Mouse (Mus musculus): Measurements from ENCODE around the gene Car11.
A peak's percentile ranks its signal among the peaks of the same experiment; 100 is the strongest.

The Car11 gene

DNA sequence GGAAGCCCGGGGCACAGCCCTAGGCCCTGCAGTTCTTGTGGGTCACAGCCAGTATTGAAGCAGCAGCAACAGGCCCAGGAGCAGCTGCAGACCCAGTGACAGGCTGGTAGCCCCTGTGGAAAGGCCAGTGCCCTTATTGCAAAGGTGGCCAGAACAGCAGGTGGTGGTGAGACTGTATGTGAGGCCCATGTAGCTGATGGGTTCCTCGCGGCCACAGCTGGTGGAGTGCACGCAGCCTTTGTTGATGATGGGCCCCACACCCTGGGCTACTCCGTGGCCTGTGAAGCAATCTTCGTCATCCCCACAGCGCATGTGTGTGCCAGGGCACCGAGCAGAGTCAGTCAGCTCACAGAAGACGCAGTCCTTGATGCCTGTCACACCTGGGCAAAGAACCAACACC lies 25.5 kb downstream of the Car11 start:
- DNase-seq, result no peak

DNA sequence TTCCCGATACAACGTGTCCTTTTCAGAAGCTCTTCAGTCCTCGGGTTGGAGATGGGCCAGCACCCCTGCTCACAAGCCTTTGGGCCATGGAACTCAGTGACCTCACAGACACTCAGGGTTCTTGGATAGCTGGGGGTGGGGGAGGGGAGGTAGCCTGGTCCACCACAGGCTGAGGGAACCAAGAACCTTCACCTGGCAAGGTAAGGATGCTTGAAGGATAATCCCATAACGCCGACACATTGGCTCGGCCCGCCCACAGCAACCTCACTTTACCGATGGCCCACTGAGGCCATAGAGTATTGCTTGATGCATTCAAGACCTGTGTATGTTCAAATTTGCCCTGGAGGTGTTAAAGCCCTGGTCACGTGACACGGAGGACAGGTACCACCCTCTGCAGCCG lies 26.1 kb downstream of the Car11 start, which contains the start of gene Spaca4:
Gene Spaca4, minus strand, starts transcription at position 101 of the 400 bp plus-strand sequence.
- no peak for DNase-seq

DNA sequence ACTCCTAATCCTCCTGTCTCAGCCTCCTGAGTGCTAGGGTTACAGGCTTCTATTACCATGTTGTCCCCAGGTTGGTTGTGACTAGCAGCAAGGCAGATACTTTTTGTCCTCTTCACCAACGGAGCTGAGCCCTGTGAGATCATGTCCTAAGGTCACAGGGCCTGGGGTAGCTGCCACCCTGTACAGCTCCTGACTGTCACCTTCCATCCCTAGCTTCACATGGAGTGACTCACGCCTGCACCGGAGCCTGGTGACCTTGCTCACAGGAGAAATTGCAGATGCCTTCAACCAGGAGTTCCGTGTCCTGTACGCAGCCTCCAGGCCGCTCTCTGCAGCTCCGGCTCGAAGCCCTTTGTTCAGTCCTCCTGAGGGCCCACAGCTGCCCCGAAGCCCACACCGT lies 26.8 kb downstream of the Car11 start:
- no peak for DNase-seq

DNA sequence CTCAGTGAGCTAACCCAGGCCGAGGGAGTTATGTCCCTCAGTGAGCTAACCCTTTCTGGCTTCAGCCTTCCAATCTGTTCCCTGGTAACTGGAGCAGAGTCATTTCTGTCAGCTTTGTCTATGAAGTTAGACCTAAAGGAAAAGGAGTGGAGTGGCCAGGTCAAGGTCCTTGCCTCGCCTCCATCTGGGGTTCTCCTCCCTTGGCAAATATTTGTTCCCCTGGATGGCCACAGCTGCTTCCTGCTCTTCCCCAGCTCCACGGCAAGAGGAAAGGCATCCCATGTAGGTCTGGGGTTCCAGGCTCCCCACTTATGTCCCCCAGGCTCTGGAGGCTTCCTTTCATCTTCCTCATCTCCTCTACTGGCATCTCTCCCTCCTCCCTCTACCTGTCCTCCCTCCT lies 28.0 kb downstream of the Car11 start:
- no peak for DNase-seq

DNA sequence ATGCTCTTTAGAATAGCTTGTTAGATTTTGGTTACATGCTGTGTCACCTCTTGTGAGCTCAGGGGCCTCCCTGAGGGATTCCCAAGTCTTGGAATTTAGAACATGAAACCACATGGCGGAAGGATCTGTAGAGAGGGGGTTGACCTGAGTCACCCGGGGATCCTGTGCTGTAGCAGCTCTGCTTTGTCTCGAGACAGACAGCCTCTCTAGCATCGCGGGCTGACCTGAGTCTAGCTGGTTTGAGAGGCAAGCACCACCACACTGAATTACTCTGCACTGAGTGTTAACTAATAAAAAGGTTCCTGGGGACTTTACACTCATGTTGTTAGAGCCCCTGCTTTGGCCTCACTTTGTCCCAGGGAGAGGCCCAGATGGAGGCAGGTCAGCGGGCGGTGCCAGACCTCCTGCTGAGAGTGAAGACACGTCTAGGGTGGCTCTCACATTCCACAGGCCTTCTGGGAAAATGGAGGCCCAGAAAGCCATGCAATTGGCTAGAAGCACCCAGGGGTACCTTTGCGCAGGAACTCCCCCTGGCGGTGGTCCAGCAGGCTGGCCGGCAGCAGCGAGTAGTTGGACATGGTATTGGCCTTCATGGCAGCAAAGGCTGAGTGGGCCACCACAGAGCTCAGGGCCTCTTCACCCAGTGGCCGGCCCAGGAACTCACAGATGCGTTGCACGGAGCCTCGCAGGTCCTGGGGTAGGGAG lies 31.2 kb downstream of the Car11 start:
- no peak for DNase-seq

DNA sequence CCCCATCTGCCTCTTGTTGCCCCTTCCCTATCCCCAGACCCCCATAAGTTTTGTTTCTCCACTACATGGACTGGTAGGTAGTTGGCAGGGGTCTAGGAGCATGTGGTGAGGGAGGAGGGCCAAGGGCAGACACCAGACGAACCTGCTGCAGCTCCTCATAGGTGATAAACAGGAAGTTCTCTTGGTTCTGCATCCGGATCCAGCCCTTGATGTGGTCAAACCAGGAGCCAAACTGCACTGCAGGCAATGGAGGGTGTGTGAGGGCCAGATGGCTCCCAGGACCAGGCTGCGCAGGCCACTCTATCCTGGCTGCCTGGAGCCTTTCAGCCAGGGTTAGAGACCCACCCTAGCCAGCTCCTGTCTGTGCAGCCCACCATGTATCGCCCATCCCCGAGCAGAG lies 33.8 kb downstream of the Car11 start:
- no peak for DNase-seq

DNA sequence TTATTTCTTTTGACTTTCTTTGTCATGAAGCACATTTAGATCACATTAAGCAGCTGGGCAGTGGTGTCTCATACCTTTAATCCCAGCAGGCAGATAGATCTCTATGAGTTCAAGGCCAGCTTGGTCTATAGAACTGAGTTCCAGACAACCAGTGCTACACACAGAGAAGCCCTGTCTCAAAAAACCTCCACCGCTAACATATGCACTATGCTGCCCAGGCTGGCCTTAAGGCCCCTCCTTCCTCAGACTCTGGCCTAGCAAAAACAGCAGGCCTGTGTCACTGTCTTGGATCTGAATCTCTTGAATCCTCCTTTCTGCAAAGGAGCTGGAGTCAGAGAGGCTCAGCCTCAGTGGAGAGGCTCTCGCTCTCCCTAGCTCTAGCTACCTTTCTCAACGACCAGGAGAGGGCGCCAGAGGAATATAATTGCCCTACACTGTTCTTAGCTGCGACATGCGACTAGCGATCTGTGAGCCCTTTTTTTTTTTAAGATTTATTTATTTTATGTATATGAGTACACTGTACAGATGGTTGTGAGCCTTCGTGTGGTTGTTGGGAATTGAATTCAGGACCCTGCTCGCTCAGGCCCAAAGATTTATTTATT lies 39.6 kb downstream of the Car11 start:
- DNase-seq, result peak; percentile 79

DNA sequence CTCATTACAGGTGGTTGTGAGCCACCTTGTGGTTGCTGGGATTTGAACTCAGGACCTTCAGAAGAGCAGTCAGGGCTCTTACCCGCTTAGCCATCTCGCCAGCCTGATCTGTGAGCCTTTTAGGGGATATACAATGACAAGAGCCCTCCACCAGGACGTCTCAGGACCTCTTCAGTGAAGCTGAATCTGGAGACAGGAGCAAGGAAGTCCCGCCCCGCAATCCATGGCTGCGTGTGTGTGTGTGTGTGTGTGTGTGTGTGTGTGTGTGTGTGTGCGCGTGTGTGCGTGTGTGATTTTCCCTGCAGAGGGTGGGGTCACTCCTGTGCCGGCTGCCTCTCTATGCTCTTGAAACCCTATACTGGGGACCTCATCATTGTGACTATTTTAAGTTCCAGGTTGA lies 40.2 kb downstream of the Car11 start:
- no peak for DNase-seq

DNA sequence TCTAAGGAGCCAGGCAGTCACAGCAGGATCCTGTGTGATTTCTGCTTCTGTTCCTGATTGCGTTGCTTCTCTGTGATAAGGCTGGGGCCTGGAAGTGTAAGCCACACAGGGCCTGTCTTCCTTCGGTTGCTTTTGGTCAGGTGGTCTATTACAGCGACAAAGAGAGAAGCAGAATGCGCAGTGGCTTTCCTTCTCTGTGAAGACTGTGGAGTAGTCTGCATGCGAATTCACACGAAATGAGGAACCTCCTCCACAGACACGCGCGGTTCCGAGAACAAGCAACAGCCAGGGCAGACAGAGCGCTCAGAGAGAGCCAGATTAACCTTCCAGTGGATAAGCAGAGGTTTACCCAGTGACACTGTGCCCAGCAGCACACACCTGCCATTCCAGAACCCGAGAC lies 41.7 kb downstream of the Car11 start:
- DNase-seq, result no peak

DNA sequence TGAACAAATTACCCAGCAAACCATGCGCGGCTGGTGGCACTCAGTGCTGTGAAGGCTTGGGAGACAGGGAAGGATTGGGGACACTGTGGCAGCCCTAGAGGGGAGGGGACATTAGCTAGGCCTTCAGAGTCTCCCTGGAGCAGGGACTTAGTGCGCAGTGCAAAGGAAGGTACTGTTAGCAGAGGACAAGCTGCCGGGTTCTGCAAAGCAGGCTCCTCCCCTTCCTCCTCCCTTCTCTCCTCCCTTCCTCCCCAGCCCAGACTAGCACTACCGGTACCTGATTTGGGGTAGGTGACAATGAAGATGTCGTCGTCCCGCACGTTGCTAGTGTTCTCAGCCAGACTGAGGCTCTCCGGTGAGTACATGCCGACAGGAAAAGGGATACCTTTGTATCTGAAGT lies 42.1 kb downstream of the Car11 start:
- DNase-seq, result no peak

DNA sequence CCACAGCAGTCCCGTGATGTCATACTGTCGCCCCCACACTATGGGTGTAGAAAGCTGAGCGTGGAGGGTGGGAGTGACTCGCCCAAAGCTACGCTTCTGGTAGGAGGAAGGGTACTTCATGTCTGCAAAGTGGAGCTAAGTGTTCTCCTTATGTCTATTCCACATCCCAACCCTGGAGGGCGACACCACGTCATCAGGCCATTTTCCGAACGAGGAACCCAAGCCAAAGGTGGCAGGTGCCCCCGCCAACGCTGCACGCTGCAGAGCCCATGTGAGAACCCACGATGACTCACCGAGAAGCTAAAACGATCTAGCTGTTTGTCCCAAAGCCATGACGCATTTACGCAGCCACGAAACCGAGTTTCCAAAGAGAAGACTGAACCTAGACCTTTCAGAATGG lies 42.7 kb downstream of the Car11 start:
- no peak for DNase-seq

DNA sequence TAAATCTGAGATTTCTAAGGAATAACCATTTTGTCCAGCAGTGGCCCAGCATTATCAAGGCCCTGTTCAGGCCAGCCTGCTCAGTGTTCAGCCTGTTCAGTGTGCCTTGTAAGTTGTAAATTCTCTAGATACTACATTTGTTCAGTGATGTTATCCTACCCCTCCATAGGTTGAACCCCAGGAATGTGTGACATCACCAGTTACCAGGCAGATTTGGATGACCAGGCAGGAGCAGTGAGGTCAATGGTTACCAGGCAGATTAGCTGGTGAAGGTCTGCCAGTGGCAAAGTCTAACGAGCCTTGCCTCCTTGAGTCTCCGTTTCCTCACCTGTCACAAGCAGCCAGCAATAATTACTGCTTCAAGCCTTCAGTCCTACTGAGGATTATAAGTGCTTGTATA lies 44.7 kb downstream of the Car11 start:
- DNase-seq, result peak; percentile 68

DNA sequence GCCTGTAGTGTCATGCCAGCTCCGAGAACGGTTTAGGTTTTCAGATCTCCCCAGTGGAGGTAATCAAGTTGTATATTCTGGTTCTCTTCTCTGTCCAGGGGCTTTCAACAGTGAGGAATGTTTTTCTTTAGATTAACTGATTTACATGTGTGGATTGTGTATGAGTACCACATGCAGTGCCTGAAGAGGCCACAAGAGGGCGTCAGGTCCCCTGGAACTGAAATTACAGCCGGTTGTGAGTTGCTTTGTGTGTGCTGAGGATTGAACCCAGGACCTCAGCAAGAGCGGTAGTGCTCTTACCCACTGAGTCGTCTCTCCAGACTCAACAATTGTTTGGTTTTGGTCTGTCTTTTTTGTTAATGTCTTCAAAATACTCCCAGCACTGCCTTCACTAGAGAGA lies 46.9 kb downstream of the Car11 start:
- no peak for DNase-seq

DNA sequence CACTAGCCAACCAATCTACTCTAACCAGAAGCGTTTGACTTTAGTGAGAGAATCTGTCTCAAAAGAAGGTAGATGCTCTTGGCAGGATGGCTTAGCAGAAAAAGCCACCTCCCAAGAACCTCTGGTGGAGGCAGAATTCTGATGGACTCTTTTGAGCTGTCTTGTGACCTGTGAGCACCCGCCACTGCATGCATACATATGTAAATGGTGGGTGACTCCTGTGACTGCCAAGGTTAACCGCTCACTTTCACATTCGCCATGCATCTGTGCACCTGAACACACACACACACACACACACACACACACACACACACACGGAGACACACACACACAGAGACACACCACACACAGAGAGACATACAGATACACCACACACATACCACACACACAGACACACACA lies 47.8 kb downstream of the Car11 start:
- DNase-seq, result no peak

DNA sequence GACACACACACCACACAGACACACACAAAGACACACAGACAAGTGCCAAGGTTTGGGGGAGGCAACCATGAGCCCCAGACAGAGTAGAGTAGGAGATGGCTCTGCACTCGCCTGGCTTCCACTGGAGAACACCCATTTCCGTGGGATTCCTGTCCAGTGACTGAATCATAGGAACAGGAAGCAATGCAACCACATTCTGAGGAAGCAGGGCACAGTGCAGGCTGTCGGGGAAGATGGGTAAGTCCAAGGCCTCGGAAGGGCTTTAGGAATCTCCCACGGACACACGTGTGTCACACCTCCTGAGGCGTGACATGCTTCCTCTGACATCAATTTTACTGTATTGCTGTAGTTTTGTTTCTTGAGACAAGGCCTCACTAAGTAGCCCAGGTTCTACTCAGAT lies 48.5 kb downstream of the Car11 start:
- no peak for DNase-seq

DNA sequence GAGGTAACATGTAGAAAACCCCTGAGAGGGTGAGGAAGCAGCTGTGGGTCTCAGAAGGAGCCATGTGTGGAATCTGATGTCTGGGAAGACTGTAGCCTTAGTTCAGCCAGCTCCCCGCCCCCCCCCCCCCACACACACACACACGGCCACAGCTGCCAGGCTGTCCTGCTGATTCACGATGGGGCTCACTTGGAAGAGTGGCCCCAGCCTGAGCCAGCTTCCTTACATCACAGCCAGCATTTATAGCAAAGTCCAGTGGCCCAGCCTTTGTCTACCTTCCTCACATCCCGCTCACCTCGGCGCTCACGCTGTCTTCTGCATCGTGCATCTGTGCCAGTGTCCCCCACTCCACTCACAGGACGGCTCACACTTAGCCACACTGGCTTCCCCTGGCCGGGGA lies 49.8 kb downstream of the Car11 start:
- DNase-seq, result no peak

DNA sequence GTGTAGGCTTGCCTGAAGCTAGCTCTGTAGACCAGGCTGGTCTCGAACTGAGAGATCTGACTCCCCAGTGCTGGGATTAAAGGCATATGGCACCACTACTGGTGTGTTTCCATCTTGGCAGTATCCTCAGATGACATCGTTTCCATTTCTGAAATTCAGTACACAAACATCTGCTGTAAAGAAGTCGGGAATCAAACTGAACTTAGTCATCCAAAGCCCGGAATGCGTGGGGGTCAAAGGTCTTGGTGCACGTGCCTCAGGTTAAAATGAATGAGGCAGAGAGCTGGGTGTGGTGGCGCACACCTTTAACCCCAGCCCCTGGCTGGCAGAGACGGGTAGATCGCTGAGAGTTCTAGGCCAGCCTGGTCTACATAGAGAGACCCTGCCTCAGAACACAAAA lies 50.5 kb downstream of the Car11 start:
- DNase-seq, result no peak
